Mouse (Mus musculus) lung, adult 2 months (tissue): ENCODE results near the gene Uba7.

Source experiments
- CTCF ChIP-seq: fragments of 200-500 bp; IDR thresholded peaks from 2 replicates; pipeline ENCODE4 v1.5.1; 2011; ENCODE audit warnings: mild to moderate bottlenecking, low read length, control low read depth; ENCODE audit not compliant: insufficient read depth
- POLR2A ChIP-seq: fragments of 200-500 bp; IDR thresholded peaks from 2 replicates; pipeline ENCODE4 v1.6.1; 2011; ENCODE audit warnings: low read depth, mild to moderate bottlenecking, control low read depth, low read length, borderline replicate concordance; ENCODE audit errors: extremely low read depth

GRCm38 (mm10) chr9:107955613-107956289 is 19.6 kb upstream of the Uba7 start:
- no peak for TF ChIP-seq CTCF
- no peak for TF ChIP-seq POLR2A
